Mouse (Mus musculus) heart, postnatal 0 days (tissue): ENCODE data around the gene Lrriq1. TPM values are rescaled to one million over a fixed set of nuclear protein-coding genes. Genes with fewer than 3 reads are reported as not detected.
A peak's percentile ranks its signal among the peaks of the same experiment; 100 is the strongest.

Source experiments
- ATAC-seq: fragments of 200-750 bp; cut with Nextera tagmentation; 2 replicates; pipeline ENCODE4 v1.8.0; 2017; ENCODE audit warnings: low read depth, moderate number of reproducible peaks, moderate library complexity; ENCODE audit not compliant: insufficient read depth
- DNase-seq: peaks from one replicate; pipeline ENCODE4 v3.0.0-alpha.2; 2016; ENCODE audit warnings: low spot score
- H3K27ac ChIP-seq: fragments of 300-500 bp; sonication (generic); 2 replicates; pipeline ENCODE4 v1.5.1; 2014; ENCODE audit warnings: low read depth, mild to moderate bottlenecking
- H3K27me3 ChIP-seq: fragments of 300-500 bp; sonication (generic); 2 replicates; pipeline ENCODE4 v1.6.1; 2014; ENCODE audit warnings: low read length, mixed read lengths; ENCODE audit not compliant: control insufficient read depth, insufficient read depth
- H3K36me3 ChIP-seq: fragments of 300-500 bp; sonication (generic); replicated peaks from 2 replicates; pipeline ENCODE4 v1.6.1; 2014; ENCODE audit warnings: low read length, mixed read lengths; ENCODE audit not compliant: control insufficient read depth, insufficient read depth
- H3K4me1 ChIP-seq: fragments of 300-500 bp; sonication (generic); 2 replicates; pipeline ENCODE4 v1.6.1; 2014; ENCODE audit warnings: antibody characterized with exemption; ENCODE audit not compliant: control insufficient read depth, insufficient read depth
- H3K4me2 ChIP-seq: fragments of 300-500 bp; sonication (generic); 2 replicates; pipeline ENCODE4 v1.6.1; 2014; ENCODE audit warnings: low read depth, mild to moderate bottlenecking, low read length, moderate library complexity
- H3K4me3 ChIP-seq: fragments of 300-500 bp; sonication (generic); 2 replicates; pipeline ENCODE4 v1.5.1; 2014; ENCODE audit warnings: low read depth, low read length
- H3K9ac ChIP-seq: fragments of 300-500 bp; sonication (generic); replicated peaks from 2 replicates; pipeline ENCODE4 v1.6.1; 2014; ENCODE audit warnings: low read depth, low read length, mixed read lengths
- H3K9me3 ChIP-seq: fragments of 300-500 bp; sonication (generic); replicated peaks from 2 replicates; pipeline ENCODE4 v1.6.1; 2016; ENCODE audit warnings: low read length; ENCODE audit not compliant: control insufficient read depth
- CTCF ChIP-seq: IDR thresholded peaks from 2 replicates; pipeline ENCODE4 v1.5.1; 2016; ENCODE audit warnings: antibody characterized with exemption, control low read depth, low read depth
- EP300 ChIP-seq: IDR thresholded peaks from 2 replicates; pipeline ENCODE4 v1.6.1; 2016; ENCODE audit warnings: antibody characterized with exemption, low read depth
- WGBS: fragments of 180-500 bp; shearing (Covaris S2); extraction: QIAGEN DNeasy Blood & Tissue Kit; methylation state at CpG from one replicate; pipeline ENCODE4 v1.1.7; 2014; 5-methylcytosine and 5-hydroxymethylcytosine counted together
- polyA plus RNA-seq: library from polyadenylated mRNA; unstranded; fragments of >200 nt; fragmentation: Nextera tagmentation; extraction: Ambion mirVana; gene quantifications from 2 replicates; pipeline ENCODE4 v1.2.1, GENCODE M21; 2015
- total RNA-seq: library from RNA; depleted of rRNA; stranded (reverse); fragments of >200 nt; gene quantifications from 2 replicates; pipeline ENCODE4 v1.2.3, GENCODE M21; 2014; ENCODE audit warnings: low replicate concordance; rRNA removed

The Lrriq1 gene
- total and polyA plus RNA-seq, 2 experiments from 2014 or later = not detected

- no peak for ATAC-seq
- H3K4me1 ChIP-seq = no peaks in the 10 kb centered on the region
- H3K4me2 ChIP-seq = peak overlapping the region; percentile 58
- H3K4me3 ChIP-seq = peak overlapping the region; percentile 44
- H3K27me3 ChIP-seq = peaks cover 83% of the 10 kb centered on the region
- no peak overlapping the region for H3K27ac ChIP-seq
- no peak overlapping the region for H3K9ac ChIP-seq
- no peak for TF ChIP-seq EP300
- WGBS = under 1% methylated on average over 15 of the region's 15 CpGs
- DNase-seq = no peak
- H3K36me3 ChIP-seq = no peaks in the 10 kb centered on the region
- no peaks in the 10 kb centered on the region for H3K9me3 ChIP-seq
These were observed 208.2 kb downstream of the Lrriq1 start for GRCm38 (mm10) chr10:103027931-103028252.

- TF ChIP-seq EP300 (no peak), CTCF (no peak)
- Histone ChIP-seq H3K4me1 (no peaks in the 10 kb centered on the region), H3K27ac (no peak overlapping the region), H3K27me3 (peaks cover 77% of the 10 kb centered on the region), H3K4me3 (no peak overlapping the region), H3K9me3 (no peaks in the 10 kb centered on the region), H3K36me3 (no peaks in the 10 kb centered on the region), H3K4me2 (peak overlapping the region; percentile 58; the same call in 1 of the 2 replicates), H3K9ac (no peak overlapping the region)
- 3% methylated on average over 20 of the region's 20 CpGs for WGBS
- ATAC-seq (no peak), DNase-seq (no peak)
These were observed 208.7 kb downstream of the Lrriq1 start for GRCm38 (mm10) chr10:103027226-103027930.

GRCm38 (mm10) chr10:103026636-103027225 is 209.4 kb downstream of the Lrriq1 start:
- 3% methylated on average over 17 of the region's 17 CpGs for WGBS
- peaks cover 71% of the 10 kb centered on the region for H3K27me3 ChIP-seq

GRCm38 (mm10) chr10:103002556-103002955 is 233.6 kb downstream of the Lrriq1 start:
- no peaks in the 10 kb centered on the region for H3K9me3 ChIP-seq
- no peaks in the 10 kb centered on the region for H3K36me3 ChIP-seq
- no peak for ATAC-seq
- no peaks in the 10 kb centered on the region for H3K27me3 ChIP-seq
- H3K4me2 ChIP-seq = no peak overlapping the region
- H3K27ac ChIP-seq = no peak overlapping the region
- no peaks in the 10 kb centered on the region for H3K4me1 ChIP-seq
- 56% methylated on average over 2 of the region's 2 CpGs for WGBS
- H3K4me3 ChIP-seq = no peak overlapping the region
- no peak overlapping the region for H3K9ac ChIP-seq
- TF ChIP-seq CTCF = no peak
- no peak for TF ChIP-seq EP300
- DNase-seq = no peak

More at GRCm38 (mm10) chr10:103026636-103027225, 209.4 kb downstream of the Lrriq1 start:
- peak; percentile 23 for DNase-seq
- Histone ChIP-seq H3K9me3 (no peaks in the 10 kb centered on the region), H3K4me3 (no peak overlapping the region), H3K4me1 (no peaks in the 10 kb centered on the region), H3K4me2 (no peak overlapping the region), H3K9ac (no peak overlapping the region), H3K36me3 (no peaks in the 10 kb centered on the region), H3K27ac (no peak overlapping the region)
- TF ChIP-seq EP300 (no peak), CTCF (no peak)
- no peak for ATAC-seq

- no peaks in the 10 kb centered on the region for H3K27me3 ChIP-seq
- no peak overlapping the region for H3K4me3 ChIP-seq
- DNase-seq (no peak), ATAC-seq (no peak)
- H3K9ac ChIP-seq = no peak overlapping the region
- 16% methylated on average over 8 of the region's 8 CpGs for WGBS
- H3K4me1 ChIP-seq = no peaks in the 10 kb centered on the region
- H3K27ac ChIP-seq = no peak overlapping the region
- H3K9me3 ChIP-seq = no peaks in the 10 kb centered on the region
- H3K36me3 ChIP-seq = no peaks in the 10 kb centered on the region
- H3K4me2 ChIP-seq = no peak overlapping the region
- no peak for TF ChIP-seq CTCF
- no peak for TF ChIP-seq EP300
These were observed 235.2 kb downstream of the Lrriq1 start for GRCm38 (mm10) chr10:103000902-103001301.

- Histone ChIP-seq H3K36me3 (no peaks in the 10 kb centered on the region), H3K27ac (no peak overlapping the region), H3K4me3 (no peak overlapping the region), H3K27me3 (no peaks in the 10 kb centered on the region), H3K4me2 (no peak overlapping the region), H3K9ac (no peak overlapping the region), H3K9me3 (no peaks in the 10 kb centered on the region), H3K4me1 (no peaks in the 10 kb centered on the region)
- DNase-seq (no peak), ATAC-seq (no peak)
- TF ChIP-seq EP300 (no peak), CTCF (peak; percentile 10)
These were observed 236.5 kb downstream of the Lrriq1 start for GRCm38 (mm10) chr10:102999584-102999983.

Other genes starting within 250 kb of the Lrriq1 start
- not detected in 2 replicates for gene Alx1, start 206.1 kb downstream of the Lrriq1 start, total RNA-seq
- 0.08 TPM in 1 of 2 replicates, not detected in the other for gene Alx1, start 206.1 kb downstream of the Lrriq1 start, polyA plus RNA-seq
- gene Slc6a15, start 131.5 kb upstream of the Lrriq1 start, total RNA-seq = not detected in 2 replicates
- 0.10 and 0.14 TPM in 2 replicates for gene Slc6a15, start 131.5 kb upstream of the Lrriq1 start, polyA plus RNA-seq